ENCODE assay signal across 24 mouse cellular contexts in genomic region chr13:44147841-44148240, GRCm38 (mm10).
DNase-seq lines count a peak whose midpoint lies in the region; ATAC-seq and TF ChIP-seq lines count a peak whose summit lies in the region.
"Had no signal": no experiment of that assay in that cellular context is flagged by ENCODE, and none has a peak within 500 bp of the region (broad histone marks: within the 10 kb centered on the region; RNA-seq: fewer than 3 reads in every experiment).

No protein-coding gene starts in this region.

- H3K27ac ChIP-seq in gastrocnemius, adult 2 months: no peak overlapping the region
- H3K27ac ChIP-seq in kidney, adult 2 months (ENCODE audit: insufficient read depth, low read depth, low read length): no peak overlapping the region
- H3K27ac ChIP-seq in kidney, embryonic 15.5 days: no peak overlapping the region
- no peak overlapping the region for H3K27ac ChIP-seq in lung, embryonic 14.5 days (ENCODE audit: low read depth)
- H3K27ac ChIP-seq: embryonic facial prominence, embryonic 13.5 days; forebrain, embryonic 12.5 days; heart, embryonic 15.5 days; hindbrain, embryonic 10.5 days; hindbrain, embryonic 14.5 days had no signal

- no peaks in the 10 kb centered on the region for H3K27me3 ChIP-seq in kidney, adult 2 months (replicated peaks; ENCODE audit: control insufficient read depth, insufficient read depth, low read length)
- H3K27me3 ChIP-seq in kidney, embryonic 15.5 days: no peaks in the 10 kb centered on the region
- no peaks in the 10 kb centered on the region for H3K27me3 ChIP-seq in lung, embryonic 14.5 days (ENCODE audit: insufficient read depth, low read length)
- H3K27me3 ChIP-seq: embryonic facial prominence, embryonic 13.5 days; forebrain, embryonic 12.5 days; heart, embryonic 15.5 days; Patski had no signal

- ATAC-seq in kidney, embryonic 15.5 days (replicated peaks; ENCODE audit: low FRiP score): no peak
- ATAC-seq in lung, embryonic 14.5 days (ENCODE audit: insufficient read depth): no peak
- ATAC-seq: CD4-positive, CD25-positive, alpha-beta regulatory T cell, adult 4 months; forebrain, embryonic 16.5 days; Patski had no signal

- 90% methylated on average over 5 of the region's 5 CpGs for whole genome bisulfite sequencing in kidney, adult 2 months
- 76% methylated on average over 5 of the region's 5 CpGs for WGBS in kidney, embryonic 15.5 days
- 59% methylated on average over 5 of the region's 5 CpGs for WGBS in lung, embryonic 14.5 days

- no peaks in the 10 kb centered on the region for H3K36me3 ChIP-seq in kidney, adult 2 months (ENCODE audit: control insufficient read depth, insufficient read depth, low read length)
- H3K36me3 ChIP-seq in kidney, embryonic 15.5 days: no peaks in the 10 kb centered on the region
- no peaks in the 10 kb centered on the region for H3K36me3 ChIP-seq in lung, embryonic 14.5 days (ENCODE audit: insufficient read depth)
- H3K36me3 ChIP-seq: embryonic facial prominence, embryonic 13.5 days; forebrain, embryonic 12.5 days; heart, embryonic 15.5 days; hindbrain, embryonic 10.5 days had no signal

- no peaks in the 10 kb centered on the region for H3K4me1 ChIP-seq in kidney, adult 2 months (ENCODE audit: control insufficient read depth, insufficient read depth, low read length)
- H3K4me1 ChIP-seq in kidney, embryonic 15.5 days: peaks cover 5% of the 10 kb centered on the region
- no peaks in the 10 kb centered on the region for H3K4me1 ChIP-seq in lung, embryonic 14.5 days (ENCODE audit: insufficient read depth)
- H3K4me1 ChIP-seq: forebrain, embryonic 12.5 days; heart, embryonic 15.5 days; hindbrain, embryonic 10.5 days had no signal

- H3K9ac ChIP-seq in kidney, embryonic 15.5 days: no peak overlapping the region
- no peak overlapping the region for H3K9ac ChIP-seq in lung, embryonic 14.5 days
- H3K9ac ChIP-seq: embryonic facial prominence, embryonic 13.5 days; forebrain, embryonic 12.5 days; heart, embryonic 15.5 days; hindbrain, embryonic 14.5 days had no signal

- H3K4me2 ChIP-seq in kidney, embryonic 15.5 days: no peak overlapping the region
- no peak overlapping the region for H3K4me2 ChIP-seq in lung, embryonic 14.5 days
- H3K4me2 ChIP-seq: embryonic facial prominence, embryonic 13.5 days; forebrain, embryonic 12.5 days; heart, embryonic 11.5 days; heart, embryonic 15.5 days; hindbrain, embryonic 14.5 days had no signal

- H3K4me3 ChIP-seq in gastrocnemius, adult 2 months: no peak overlapping the region
- H3K4me3 ChIP-seq in kidney, adult 2 months (ENCODE audit: insufficient read depth, low read depth, low read length): no peak overlapping the region
- H3K4me3 ChIP-seq in kidney, embryonic 15.5 days (replicated peaks): no peak overlapping the region
- H3K4me3 ChIP-seq in lung, embryonic 14.5 days (ENCODE audit: low read depth, low read length): no peak overlapping the region
- H3K4me3 ChIP-seq: embryonic facial prominence, embryonic 13.5 days; forebrain, embryonic 12.5 days; heart, embryonic 15.5 days; hindbrain, embryonic 10.5 days had no signal

- peak; percentile 19; the same call in 1 of the 2 replicates for TF ChIP-seq CTCF in gastrocnemius, adult 2 months (IDR thresholded peaks at IDR 0.05)
- peak; percentile 39 for TF ChIP-seq CTCF in kidney, adult 2 months (conservative IDR thresholded peaks at IDR 0.05; ENCODE audit: insufficient read depth, insufficient read length, low read depth, low read length)
- TF ChIP-seq CTCF in lung, embryonic 14.5 days (IDR thresholded peaks at IDR 0.05; ENCODE audit: low read depth): peak; percentile 23; the same call in 1 of the 2 replicates
- TF ChIP-seq CTCF in brain, embryonic 14.5 days (IDR thresholded peaks at IDR 0.05; ENCODE audit: borderline replicate concordance, extremely low read depth, insufficient read depth, insufficient read length): 0 out of 2 replicates have a peak, but pooled peaks have one; percentile 6

- no peak for DNase-seq in gastrocnemius, adult 2 months
- no peak for DNase-seq in gastrocnemius, adult 8-10 months (ENCODE audit: low spot score in 2 of 2)
- DNase-seq in kidney, adult 2 months: peak; percentile 2
- DNase-seq in lung, embryonic 14.5 days: no peak
- DNase-seq in lung, postnatal 10 days: no peak
- DNase-seq in brain, embryonic 14.5 days (ENCODE audit: low read depth): no peak
- no peak for DNase-seq in cerebellum, postnatal 14 days
- DNase-seq: adrenal gland, adult 8-10 months; adrenal gland, postnatal 36 days; B cell, adult 2 months; cerebellum, adult 11-12 months; cerebellum, adult 9-10 months; cerebellum, postnatal 36 days; gastrocnemius, postnatal 25 days had no signal

- peaks cover 13% of the 10 kb centered on the region; the same call in 1 of the 2 replicates for H3K9me3 ChIP-seq in kidney, embryonic 15.5 days (replicated peaks)
- H3K9me3 ChIP-seq in lung, embryonic 14.5 days (ENCODE audit: low read depth, low read length): no peaks in the 10 kb centered on the region
- H3K9me3 ChIP-seq: forebrain, embryonic 12.5 days; heart, embryonic 15.5 days had no signal

- intact Hi-C loops in gastrocnemius, adult 2 months (cut with DNase I): no loop called here

- no peak for TF ChIP-seq POLR2A in kidney, adult 2 months (IDR thresholded peaks at IDR 0.05; ENCODE audit: low read depth, low read length)
- TF ChIP-seq POLR2A in brain, embryonic 14.5 days (IDR thresholded peaks at IDR 0.05; ENCODE audit: borderline replicate concordance, extremely low read depth, insufficient read depth, insufficient read length, poor library complexity, severe bottlenecking): no peak
